Mouse (Mus musculus) hindbrain, embryonic 15.5 days (tissue): ENCODE measurements around the gene Cp. TPM values are rescaled to one million over a fixed set of nuclear protein-coding genes. Genes with fewer than 3 reads are reported as not detected.
"Not testable (repeated sequence)": the region's sequence is repeated elsewhere in the genome, so short reads cannot be mapped to it uniquely, and the experiment has no call there.

Experiments used
- ATAC-seq: fragments of 200-750 bp; cut with Nextera tagmentation; 2 replicates; pipeline ENCODE4 v1.8.0; 2017; ENCODE audit warnings: low read depth, moderate number of reproducible peaks, moderate TSS enrichment; ENCODE audit not compliant: low FRiP score
- H3K27ac ChIP-seq: fragments of 300-500 bp; sonication (generic); replicated peaks from 2 replicates; pipeline ENCODE4 v1.5.1; 2015; ENCODE audit warnings: mild to moderate bottlenecking, inconsistent platforms
- H3K27me3 ChIP-seq: fragments of 300-500 bp; sonication (generic); 2 replicates; pipeline ENCODE4 v1.6.1; 2015; ENCODE audit warnings: control low read depth, inconsistent platforms
- H3K36me3 ChIP-seq: fragments of 300-500 bp; sonication (generic); 2 replicates; pipeline ENCODE4 v1.6.1; 2015; ENCODE audit warnings: control low read depth, inconsistent platforms
- H3K4me1 ChIP-seq: fragments of 300-500 bp; sonication (generic); replicated peaks from 2 replicates; pipeline ENCODE4 v1.6.1; 2015; ENCODE audit warnings: control low read depth, inconsistent platforms
- H3K4me2 ChIP-seq: fragments of 300-500 bp; sonication (generic); 2 replicates; pipeline ENCODE4 v1.6.1; 2015; ENCODE audit warnings: moderate library complexity, mild to moderate bottlenecking, inconsistent platforms
- H3K4me3 ChIP-seq: fragments of 300-500 bp; sonication (generic); 2 replicates; pipeline ENCODE4 v1.5.1; 2015; ENCODE audit warnings: mild to moderate bottlenecking, inconsistent platforms
- H3K9ac ChIP-seq: fragments of 300-500 bp; sonication (generic); 2 replicates; pipeline ENCODE4 v1.6.1; 2015; ENCODE audit warnings: inconsistent platforms
- H3K9me3 ChIP-seq: fragments of 300-500 bp; sonication (generic); 2 replicates; pipeline ENCODE4 v1.6.1; 2016; ENCODE audit warnings: control low read depth, inconsistent platforms
- WGBS: fragments of 180-500 bp; shearing (Covaris S2); methylation state at CpG from one replicate; pipeline ENCODE4 v1.1.7; 2015; 5-methylcytosine and 5-hydroxymethylcytosine counted together
- polyA plus RNA-seq: library from polyadenylated mRNA; unstranded; fragments of >200 nt; fragmentation: Nextera tagmentation; extraction: Ambion mirVana; gene quantifications from 2 replicates; pipeline ENCODE4 v1.2.1, GENCODE M21; 2015

Gene Cp
- polyA plus RNA-seq, 1 experiment from 2014 or later, result 11.7 TPM

- no peak for ATAC-seq
- H3K9me3 ChIP-seq, result no peaks in the 10 kb centered on the region
- H3K9ac ChIP-seq, result no peak overlapping the region
- no peak overlapping the region for H3K27ac ChIP-seq
- WGBS, result 91% methylated on average over 5 of the region's 5 CpGs
- peaks cover 26% of the 10 kb centered on the region for H3K36me3 ChIP-seq
- H3K27me3 ChIP-seq, result no peaks in the 10 kb centered on the region
- no peaks in the 10 kb centered on the region for H3K4me1 ChIP-seq
- no peak overlapping the region for H3K4me2 ChIP-seq
- H3K4me3 ChIP-seq, result no peak overlapping the region
Observed at GRCm38 (mm10) chr3:20007759-20008158, 50.9 kb downstream of the Cp start.

DNA sequence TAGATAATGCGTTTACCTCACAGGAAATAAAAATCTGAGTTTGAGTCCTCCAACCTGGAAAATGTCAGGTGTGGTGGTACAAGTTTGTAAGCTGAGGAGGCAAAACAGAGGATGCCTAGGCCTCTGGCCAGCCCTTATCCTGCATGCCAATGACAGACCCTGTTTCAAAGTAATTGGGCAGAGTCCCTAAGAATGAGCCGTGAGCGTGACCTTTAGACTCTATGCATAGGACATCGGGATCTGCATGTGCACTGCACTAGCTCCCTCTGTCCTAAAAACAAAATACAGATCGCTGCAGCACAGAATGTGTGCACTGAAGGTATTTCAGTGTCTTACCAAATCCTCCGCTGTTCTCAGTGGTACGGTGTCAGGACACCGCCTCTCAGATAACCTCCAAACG is 53.6 kb downstream of the Cp start:
- WGBS, result 95% methylated on average over 9 of the region's 9 CpGs
- Histone ChIP-seq H3K4me3 (no peak overlapping the region), H3K4me1 (no peaks in the 10 kb centered on the region)

GRCm38 (mm10) chr3:20010905-20011304 is 54.1 kb downstream of the Cp start:
- not testable (repeated sequence) for H3K27ac ChIP-seq, H3K4me1 ChIP-seq, H3K4me3 ChIP-seq, H3K4me2 ChIP-seq, H3K27me3 ChIP-seq, ATAC-seq, H3K9me3 ChIP-seq, H3K9ac ChIP-seq
- peaks cover 31% of the 10 kb centered on the region for H3K36me3 ChIP-seq
- WGBS, result 90% methylated on average over 7 of the region's 7 CpGs

More for the DNA sequence above, 53.6 kb downstream of the Cp start:
- H3K9ac ChIP-seq, result no peak overlapping the region
- no peak overlapping the region for H3K4me2 ChIP-seq
- peaks cover 27% of the 10 kb centered on the region for H3K36me3 ChIP-seq
- no peaks in the 10 kb centered on the region for H3K9me3 ChIP-seq
- ATAC-seq, result no peak
- no peak overlapping the region for H3K27ac ChIP-seq
- no peaks in the 10 kb centered on the region for H3K27me3 ChIP-seq

- no peak for ATAC-seq
- Histone ChIP-seq H3K9me3 (no peaks in the 10 kb centered on the region), H3K36me3 (peaks cover 34% of the 10 kb centered on the region), H3K9ac (no peak overlapping the region), H3K27ac (no peak overlapping the region), H3K4me3 (no peak overlapping the region), H3K27me3 (no peaks in the 10 kb centered on the region), H3K4me1 (no peaks in the 10 kb centered on the region), H3K4me2 (no peak overlapping the region)
- WGBS, result 93% methylated on average over 2 of the region's 2 CpGs
Observed at GRCm38 (mm10) chr3:20014454-20014853, 57.6 kb downstream of the Cp start.

DNA sequence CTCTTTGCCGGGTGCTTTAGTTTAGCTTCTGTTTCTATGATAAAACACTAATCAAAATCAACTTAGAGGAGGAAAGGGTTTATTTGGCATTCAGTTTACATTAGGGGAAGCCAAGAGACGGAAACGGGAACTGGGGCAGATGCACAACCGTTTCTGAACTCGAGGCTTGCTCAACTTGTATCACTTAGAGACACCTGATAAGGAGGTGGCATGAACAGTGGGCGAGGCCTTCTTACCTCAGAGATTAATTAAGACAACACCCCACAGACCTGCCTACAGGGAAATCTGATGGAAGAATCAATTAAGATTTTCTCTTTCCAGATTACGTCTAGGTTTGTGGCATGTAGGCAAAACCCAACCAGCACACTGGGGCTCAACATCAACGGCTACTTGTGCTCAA is 61.2 kb downstream of the Cp start:
- no peaks in the 10 kb centered on the region for H3K4me1 ChIP-seq
- peaks cover 36% of the 10 kb centered on the region for H3K36me3 ChIP-seq
- 91% methylated on average over 8 of the region's 8 CpGs for WGBS

DNA sequence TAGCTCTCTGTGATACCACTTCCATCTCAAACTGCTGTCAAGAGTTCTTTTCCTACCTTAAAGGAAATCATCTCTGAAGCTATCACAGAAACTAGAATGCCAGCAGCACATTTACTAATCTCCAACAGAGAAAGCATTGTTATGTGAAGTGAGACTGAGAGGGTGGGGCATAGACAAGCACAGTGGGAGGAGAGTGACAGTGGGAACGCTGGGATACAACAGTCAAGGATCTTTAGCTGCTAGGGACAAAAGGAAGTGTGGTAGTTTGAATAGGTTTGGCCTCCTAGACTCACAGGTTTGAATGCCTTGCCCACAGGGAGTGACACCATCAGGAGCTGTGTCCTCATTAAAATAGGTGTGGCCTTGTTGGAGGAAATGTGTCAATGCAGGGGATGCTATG is 67.0 kb downstream of the Cp start:
- peaks cover 46% of the 10 kb centered on the region for H3K36me3 ChIP-seq
- no peak overlapping the region for H3K4me3 ChIP-seq
- H3K27me3 ChIP-seq, result no peaks in the 10 kb centered on the region
- 39% methylated on average over 1 of the region's 1 CpGs for WGBS
- no peak overlapping the region for H3K9ac ChIP-seq
- H3K4me2 ChIP-seq, result no peak overlapping the region
- no peaks in the 10 kb centered on the region for H3K9me3 ChIP-seq
- H3K4me1 ChIP-seq, result no peaks in the 10 kb centered on the region
- no peak for ATAC-seq
- no peak overlapping the region for H3K27ac ChIP-seq

More for the DNA sequence above, 61.2 kb downstream of the Cp start:
- Histone ChIP-seq H3K9ac (no peak overlapping the region), H3K9me3 (no peaks in the 10 kb centered on the region), H3K27me3 (no peaks in the 10 kb centered on the region), H3K4me3 (no peak overlapping the region), H3K27ac (no peak overlapping the region), H3K4me2 (no peak overlapping the region)
- ATAC-seq, result no peak

- Histone ChIP-seq H3K4me1 (no peaks in the 10 kb centered on the region), H3K27ac (no peak overlapping the region), H3K27me3 (no peaks in the 10 kb centered on the region), H3K4me2 (no peak overlapping the region), H3K4me3 (no peak overlapping the region), H3K36me3 (peaks cover 39% of the 10 kb centered on the region), H3K9ac (no peak overlapping the region), H3K9me3 (no peaks in the 10 kb centered on the region)
- ATAC-seq, result no peak
Observed at GRCm38 (mm10) chr3:20026481-20026880, 69.6 kb downstream of the Cp start.

- no peaks in the 10 kb centered on the region for H3K4me1 ChIP-seq
- 93% methylated on average over 8 of the region's 8 CpGs for WGBS
- H3K4me2 ChIP-seq, result no peak overlapping the region
- H3K9ac ChIP-seq, result no peak overlapping the region
- H3K9me3 ChIP-seq, result no peaks in the 10 kb centered on the region
- no peak overlapping the region for H3K4me3 ChIP-seq
- H3K27me3 ChIP-seq, result no peaks in the 10 kb centered on the region
- no peak for ATAC-seq
- H3K27ac ChIP-seq, result no peak overlapping the region
- H3K36me3 ChIP-seq, result peaks cover 37% of the 10 kb centered on the region
Observed at GRCm38 (mm10) chr3:20026996-20027689, 70.3 kb downstream of the Cp start.

DNA sequence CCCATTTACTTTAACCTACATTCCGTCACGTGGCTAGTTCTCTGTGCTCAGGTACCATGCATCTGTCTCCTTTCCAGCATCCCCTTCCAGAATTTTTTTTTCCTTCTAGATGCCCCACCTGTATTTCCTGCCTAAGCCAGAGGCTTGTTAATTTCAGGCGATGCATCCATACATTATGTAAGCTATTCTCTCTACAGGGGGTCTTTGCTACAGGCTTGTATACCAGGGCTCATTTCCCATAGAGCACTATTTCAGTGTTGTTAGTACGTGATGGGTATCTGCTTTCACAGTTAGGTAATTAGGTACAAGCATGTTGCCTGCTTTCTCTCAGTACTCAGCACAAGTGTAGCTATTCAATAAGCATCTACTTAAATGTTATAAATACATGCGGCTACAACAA is 70.9 kb downstream of the Cp start:
- Histone ChIP-seq H3K4me1 (no peaks in the 10 kb centered on the region), H3K4me3 (no peak overlapping the region), H3K4me2 (no peak overlapping the region), H3K9ac (no peak overlapping the region), H3K27me3 (no peaks in the 10 kb centered on the region), H3K36me3 (peaks cover 32% of the 10 kb centered on the region), H3K9me3 (no peaks in the 10 kb centered on the region), H3K27ac (no peak overlapping the region)
- WGBS, result 79% methylated on average over 5 of the region's 5 CpGs
- ATAC-seq, result peak; percentile 69; the same call in 1 of the 2 replicates

- ATAC-seq, result no peak
- 96% methylated on average over 3 of the region's 3 CpGs for WGBS
- no peaks in the 10 kb centered on the region for H3K9me3 ChIP-seq
Observed at GRCm38 (mm10) chr3:20028640-20029039, 71.8 kb downstream of the Cp start.

DNA sequence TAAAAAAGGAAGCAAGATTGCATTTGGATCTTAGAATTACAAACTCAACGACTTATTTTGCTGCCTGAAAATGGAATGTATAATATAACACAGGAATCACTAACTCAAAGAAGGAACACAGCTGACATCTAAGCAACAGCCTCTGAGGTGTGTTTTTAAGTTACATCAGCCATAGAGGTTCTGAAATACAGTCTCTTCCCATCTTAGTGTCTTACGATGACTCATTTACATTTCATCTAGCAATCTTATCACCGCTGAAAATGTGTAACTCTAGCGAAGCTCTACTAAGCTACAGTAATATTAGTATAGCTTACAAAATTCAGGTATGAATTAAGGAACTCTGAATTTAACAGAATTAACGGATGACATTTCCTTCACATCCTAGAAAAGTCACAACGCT is 74.0 kb downstream of the Cp start:
- WGBS, result 95% methylated on average over 6 of the region's 6 CpGs
- no peak overlapping the region for H3K9ac ChIP-seq
- H3K4me1 ChIP-seq, result peaks cover 12% of the 10 kb centered on the region
- no peak overlapping the region for H3K4me3 ChIP-seq
- ATAC-seq, result no peak
- H3K4me2 ChIP-seq, result no peak overlapping the region
- H3K27ac ChIP-seq, result no peak overlapping the region
- H3K9me3 ChIP-seq, result no peaks in the 10 kb centered on the region
- H3K27me3 ChIP-seq, result no peaks in the 10 kb centered on the region
- H3K36me3 ChIP-seq, result peaks cover 13% of the 10 kb centered on the region

More at GRCm38 (mm10) chr3:20028640-20029039, 71.8 kb downstream of the Cp start:
- Histone ChIP-seq H3K27ac (no peak overlapping the region), H3K36me3 (peaks cover 31% of the 10 kb centered on the region), H3K4me1 (peaks cover 2% of the 10 kb centered on the region), H3K4me3 (no peak overlapping the region), H3K4me2 (no peak overlapping the region), H3K9ac (no peak overlapping the region), H3K27me3 (no peaks in the 10 kb centered on the region)

DNA sequence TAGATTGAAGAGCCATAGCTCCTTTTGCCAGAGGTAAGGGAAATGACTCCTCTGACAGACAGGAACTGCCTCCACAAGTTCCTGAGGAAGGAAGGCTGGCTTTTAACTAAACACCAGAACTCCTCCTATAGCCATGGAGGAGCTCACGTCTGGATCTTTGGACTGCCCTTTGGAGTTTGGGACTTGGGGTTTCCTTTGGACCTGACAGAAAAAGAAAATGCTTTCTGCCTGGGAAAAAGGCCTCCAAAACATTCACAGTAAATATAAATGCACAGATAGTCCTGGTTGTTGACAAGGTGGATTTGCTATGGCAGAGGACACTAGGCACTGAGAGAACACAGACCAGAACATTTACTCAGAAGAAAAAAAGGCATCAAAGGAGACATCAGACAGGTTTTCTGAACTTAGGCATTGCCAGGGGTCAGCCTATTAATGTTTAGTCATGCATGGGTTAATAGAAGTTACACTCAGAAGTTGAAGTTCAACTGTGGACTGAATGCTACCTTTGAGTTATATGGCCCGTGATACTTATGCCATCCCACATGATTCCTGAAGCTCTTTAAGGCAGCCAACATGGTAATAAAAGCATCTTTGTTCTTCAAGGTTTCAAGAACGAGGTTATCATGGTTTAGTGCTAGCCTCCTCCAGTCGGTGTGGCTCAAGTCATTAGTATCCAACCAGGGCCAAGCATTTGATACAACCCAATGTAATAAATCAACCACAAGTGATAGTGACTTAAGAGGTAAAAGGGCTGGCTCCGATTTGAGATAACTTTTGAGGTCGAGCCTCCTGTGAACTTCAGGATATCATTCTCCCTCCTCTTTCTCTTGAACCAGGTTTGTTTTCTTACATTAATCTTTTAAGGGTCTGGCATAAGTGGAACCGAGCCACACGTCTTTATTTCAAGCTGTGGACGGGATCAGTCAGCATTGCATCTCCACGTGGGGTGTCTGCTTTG is 77.2 kb downstream of the Cp start:
- Histone ChIP-seq H3K27me3 (no peaks in the 10 kb centered on the region), H3K4me1 (peaks cover 12% of the 10 kb centered on the region), H3K4me2 (peak overlapping the region; percentile 80), H3K4me3 (peak overlapping the region; percentile 87), H3K27ac (peak overlapping the region; percentile 81; the same call in 1 of the 2 replicates), H3K9ac (peak overlapping the region; percentile 62), H3K9me3 (no peaks in the 10 kb centered on the region), H3K36me3 (no peaks in the 10 kb centered on the region)
- 15% methylated on average over 10 of the region's 10 CpGs for WGBS
- no peak; the same call in 1 of the 2 replicates for ATAC-seq
